Mouse (Mus musculus): ENCODE results near the gene Sestd1. TPM values are rescaled to one million over a fixed set of nuclear protein-coding genes. Genes with fewer than 3 reads are reported as not detected.

The Sestd1 gene
- total and polyA plus RNA-seq, 2 experiments = 0.80 to 1.6 TPM

GRCm38 (mm10) chr2:77263477-77264435 lies 16.6 kb downstream of the Sestd1 start:
- no peak for TF ChIP-seq POLR2A (IDR thresholded peaks at IDR 0.05; ENCODE audit: extremely low read depth, insufficient read depth, low read length)
- TF ChIP-seq CTCF (IDR thresholded peaks at IDR 0.05; ENCODE audit: low read depth, low read length) = no peak
- Histone ChIP-seq H3K27ac (replicated peaks; ENCODE audit: insufficient read depth, low read depth, low read length) (no peak overlapping the region), H3K36me3 (ENCODE audit: control insufficient read depth, insufficient read depth, low read length) (no peaks in the 10 kb centered on the region), H3K4me3 (ENCODE audit: insufficient read depth, low read depth, low read length) (no peak overlapping the region), H3K27me3 (ENCODE audit: control insufficient read depth, insufficient read depth, low read length) (no peaks in the 10 kb centered on the region), H3K79me2 (ENCODE audit: control insufficient read depth, insufficient read depth, low read length) (no peaks in the 10 kb centered on the region), H3K4me1 (ENCODE audit: control insufficient read depth, insufficient read depth, low read length) (no peaks in the 10 kb centered on the region), H3K9ac (ENCODE audit: low read depth, low read length) (no peak overlapping the region)
- 86% methylated on average over 11 of the region's 11 CpGs for WGBS
- no peak for DNase-seq (ENCODE audit: extremely low read depth, low read depth, low spot score)

DNA sequence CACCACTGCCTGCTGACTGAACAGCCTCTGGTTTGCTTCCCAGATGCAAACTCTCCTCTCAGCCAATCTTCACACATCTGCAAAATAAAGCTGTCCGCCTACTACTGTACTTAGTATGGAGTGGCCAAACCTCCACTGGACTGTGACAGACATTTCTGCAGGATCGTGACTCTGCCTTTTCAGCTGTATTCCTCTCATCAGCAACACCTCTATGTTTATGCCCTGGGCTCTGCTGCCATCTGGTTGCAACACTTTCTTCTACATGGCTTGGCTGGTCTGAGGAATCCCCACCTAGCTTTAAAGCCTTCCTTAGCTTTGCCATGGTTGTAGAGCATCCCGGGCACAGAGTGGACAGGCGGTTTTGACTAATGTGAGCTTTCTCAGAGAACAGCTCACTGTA lies 20.3 kb downstream of the Sestd1 start:
- Histone ChIP-seq H3K27ac (replicated peaks; ENCODE audit: insufficient read depth, low read depth, low read length) (no peak overlapping the region), H3K79me2 (ENCODE audit: control insufficient read depth, insufficient read depth, low read length) (no peaks in the 10 kb centered on the region), H3K27me3 (ENCODE audit: control insufficient read depth, insufficient read depth, low read length) (no peaks in the 10 kb centered on the region), H3K4me3 (ENCODE audit: insufficient read depth, low read depth, low read length) (no peak overlapping the region), H3K4me1 (ENCODE audit: control insufficient read depth, insufficient read depth, low read length) (no peaks in the 10 kb centered on the region), H3K9ac (ENCODE audit: low read depth, low read length) (no peak overlapping the region), H3K36me3 (ENCODE audit: control insufficient read depth, insufficient read depth, low read length) (no peaks in the 10 kb centered on the region)
- DNase-seq (ENCODE audit: extremely low read depth, low read depth, low spot score) = no peak
- 96% methylated on average over 4 of the region's 4 CpGs for WGBS
- TF ChIP-seq CTCF (IDR thresholded peaks at IDR 0.05; ENCODE audit: low read depth, low read length) (no peak), POLR2A (IDR thresholded peaks at IDR 0.05; ENCODE audit: extremely low read depth, insufficient read depth, low read length) (no peak)

DNA sequence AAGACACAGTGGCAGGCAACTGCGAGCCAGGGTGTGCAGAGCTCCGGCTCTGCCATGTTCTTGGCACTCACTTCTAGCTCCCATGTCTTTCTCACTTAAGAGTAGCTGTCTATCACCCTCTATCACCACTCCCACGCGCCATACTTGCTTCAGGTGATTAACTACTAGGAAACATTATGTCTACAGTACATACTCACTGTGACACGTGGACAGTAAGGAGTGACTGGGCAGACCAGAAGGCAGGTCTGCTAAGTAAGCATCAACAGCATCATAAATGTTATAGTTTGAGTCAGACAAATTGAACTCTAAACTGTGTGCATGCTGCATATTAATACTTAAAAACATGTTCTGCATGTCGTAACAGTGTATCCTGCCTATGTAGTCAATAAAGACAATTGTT lies 27.2 kb downstream of the Sestd1 start:
- no peak for DNase-seq (ENCODE audit: extremely low read depth, low read depth, low spot score)
- Histone ChIP-seq H3K79me2 (ENCODE audit: control insufficient read depth, insufficient read depth, low read length) (no peaks in the 10 kb centered on the region), H3K27ac (replicated peaks; ENCODE audit: insufficient read depth, low read depth, low read length) (no peak overlapping the region), H3K4me3 (ENCODE audit: insufficient read depth, low read depth, low read length) (no peak overlapping the region), H3K36me3 (ENCODE audit: control insufficient read depth, insufficient read depth, low read length) (no peaks in the 10 kb centered on the region), H3K27me3 (ENCODE audit: control insufficient read depth, insufficient read depth, low read length) (no peaks in the 10 kb centered on the region), H3K4me1 (ENCODE audit: control insufficient read depth, insufficient read depth, low read length) (no peaks in the 10 kb centered on the region), H3K9ac (ENCODE audit: low read depth, low read length) (no peak overlapping the region)
- 90% methylated on average over 6 of the region's 6 CpGs for WGBS
- TF ChIP-seq CTCF (IDR thresholded peaks at IDR 0.05; ENCODE audit: low read depth, low read length) = no peak
- no peak for TF ChIP-seq POLR2A (IDR thresholded peaks at IDR 0.05; ENCODE audit: extremely low read depth, insufficient read depth, low read length)

DNA sequence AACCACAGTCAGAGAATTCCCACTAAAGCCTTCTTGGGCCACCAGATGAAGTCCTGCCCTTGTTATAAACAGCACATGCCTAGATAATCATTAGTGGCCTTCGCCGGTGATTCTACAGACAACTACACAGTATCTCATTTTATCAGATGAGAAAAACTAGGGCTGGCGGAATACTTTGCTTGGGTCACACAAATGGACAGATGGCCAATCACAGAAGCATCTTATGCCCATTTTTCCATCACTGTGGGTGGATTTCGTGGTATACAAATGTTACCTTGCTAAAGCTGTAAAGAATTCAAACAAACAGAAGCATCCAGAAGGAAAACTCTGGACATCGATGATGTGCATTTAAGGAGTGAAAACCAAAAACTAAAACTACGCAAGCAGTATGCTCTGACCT lies 28.7 kb downstream of the Sestd1 start:
- no peak overlapping the region for H3K27ac ChIP-seq (replicated peaks; ENCODE audit: insufficient read depth, low read depth, low read length)
- H3K9ac ChIP-seq (ENCODE audit: low read depth, low read length) = no peak overlapping the region
- no peaks in the 10 kb centered on the region for H3K79me2 ChIP-seq (ENCODE audit: control insufficient read depth, insufficient read depth, low read length)
- H3K27me3 ChIP-seq (ENCODE audit: control insufficient read depth, insufficient read depth, low read length) = no peaks in the 10 kb centered on the region
- no peaks in the 10 kb centered on the region for H3K4me1 ChIP-seq (ENCODE audit: control insufficient read depth, insufficient read depth, low read length)
- H3K36me3 ChIP-seq (ENCODE audit: control insufficient read depth, insufficient read depth, low read length) = no peaks in the 10 kb centered on the region
- 90% methylated on average over 6 of the region's 6 CpGs for WGBS
- no peak overlapping the region for H3K4me3 ChIP-seq (ENCODE audit: insufficient read depth, low read depth, low read length)
- no peak for DNase-seq (ENCODE audit: extremely low read depth, low read depth, low spot score)
- no peak for TF ChIP-seq POLR2A (IDR thresholded peaks at IDR 0.05; ENCODE audit: extremely low read depth, insufficient read depth, low read length)

- peak; percentile 37 for DNase-seq (ENCODE audit: extremely low read depth, low read depth, low spot score)
- 53% methylated on average over 8 of the region's 8 CpGs for WGBS
- TF ChIP-seq POLR2A (IDR thresholded peaks at IDR 0.05; ENCODE audit: extremely low read depth, insufficient read depth, low read length) (no peak), CTCF (IDR thresholded peaks at IDR 0.05; ENCODE audit: low read depth, low read length) (peak; percentile 89)
- H3K27me3 ChIP-seq (ENCODE audit: control insufficient read depth, insufficient read depth, low read length) = no peaks in the 10 kb centered on the region
- no peak overlapping the region for H3K9ac ChIP-seq (ENCODE audit: low read depth, low read length)
- no peaks in the 10 kb centered on the region for H3K4me1 ChIP-seq (ENCODE audit: control insufficient read depth, insufficient read depth, low read length)
- H3K36me3 ChIP-seq (ENCODE audit: control insufficient read depth, insufficient read depth, low read length) = no peaks in the 10 kb centered on the region
- no peak overlapping the region for H3K4me3 ChIP-seq (ENCODE audit: insufficient read depth, low read depth, low read length)
- H3K79me2 ChIP-seq (ENCODE audit: control insufficient read depth, insufficient read depth, low read length) = no peaks in the 10 kb centered on the region
- no peak overlapping the region for H3K27ac ChIP-seq (replicated peaks; ENCODE audit: insufficient read depth, low read depth, low read length)
Observed at GRCm38 (mm10) chr2:77249771-77250681, 30.4 kb downstream of the Sestd1 start.

All from liver, adult 2 months (tissue).